Mouse (Mus musculus) bone marrow, adult 2 months (tissue): Measurements from ENCODE around the gene Ssc5d.

Source experiments
- CTCF ChIP-seq: fragments of 200-500 bp; IDR thresholded peaks from 2 replicates; pipeline ENCODE4 v1.5.1; 2011; ENCODE audit warnings: low read length, control low read depth; ENCODE audit not compliant: control insufficient read depth, insufficient read depth
- POLR2A ChIP-seq: fragments of 200-500 bp; IDR thresholded peaks from 2 replicates; pipeline ENCODE4 v1.6.1; 2011; ENCODE audit warnings: low read depth, mild to moderate bottlenecking, control low read depth, low read length, borderline replicate concordance; ENCODE audit not compliant: control insufficient read depth

- TF ChIP-seq POLR2A: no peak
- TF ChIP-seq CTCF: no peak
These were observed 48.4 kb upstream of the Ssc5d start for GRCm38 (mm10) chr7:4877226-4877625.
